ENCODE assay signal across 12 mouse cellular contexts in the genomic region with DNA sequence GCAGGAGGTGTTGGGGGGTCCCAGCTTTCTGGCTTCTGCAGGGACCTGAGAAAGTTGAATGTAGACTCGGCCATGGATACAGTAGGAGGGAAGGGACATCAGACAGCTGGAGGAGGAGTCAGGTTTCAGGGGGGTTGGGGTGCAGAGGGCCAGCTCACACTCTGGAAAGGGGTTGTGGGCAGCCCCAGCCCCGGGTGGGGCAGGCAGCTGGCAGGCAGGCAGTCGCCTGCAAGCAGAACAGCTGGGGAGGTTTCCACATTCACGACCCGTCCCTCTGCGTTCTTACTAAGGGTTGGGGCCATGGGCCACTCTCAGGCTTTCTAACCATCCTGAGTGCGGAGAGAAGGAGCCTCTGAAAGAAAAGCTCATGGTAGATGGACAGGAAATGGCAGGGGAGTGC. TPM values are rescaled to one million over a fixed set of nuclear protein-coding genes. Genes with fewer than 3 reads are reported as not detected.
DNase-seq lines count a peak whose midpoint lies in the region; ATAC-seq and TF ChIP-seq lines count a peak whose summit lies in the region.
"Had no signal": no experiment of that assay in that cellular context is flagged by ENCODE, and none has a peak within 500 bp of the region (broad histone marks: within the 10 kb centered on the region; RNA-seq: fewer than 3 reads in every experiment).

No protein-coding gene starts in this region.

- peak; percentile 93 for DNase-seq in heart, adult 11 months
- DNase-seq in heart, postnatal 14 days = no peak
- no peak for DNase-seq in left cerebral cortex, adult 2 months (ENCODE audit: extremely low spot score in 1 of 2, low spot score in 2 of 2)
- DNase-seq in left cerebral cortex, adult 8-10 months (ENCODE audit: low spot score in 2 of 2) = no peak
- no peak for DNase-seq in c-Kit-positive CD71-positive TER-119-positive erythroid progenitor cells, embryonic 14.5 days (ENCODE audit: low spot score)
- no peak for DNase-seq in adrenal gland, postnatal 10 days
- DNase-seq: cerebellum, postnatal 14 days; liver, embryonic 13.5 days; right cerebral cortex, adult 18-20 months had no signal

- no peaks in the 10 kb centered on the region for H3K27me3 ChIP-seq in embryonic facial prominence, embryonic 15.5 days
- no peaks in the 10 kb centered on the region for H3K27me3 ChIP-seq in myocyte (ENCODE audit: control insufficient read depth, insufficient read depth, insufficient read length)

- H3K4me1 ChIP-seq in embryonic facial prominence, embryonic 15.5 days = peaks cover 87% of the 10 kb centered on the region

- TF ChIP-seq POLR2A in myocyte (IDR thresholded peaks at IDR 0.05; ENCODE audit: insufficient read length, low read depth) = peak; percentile 48

- no peak for TF ChIP-seq CTCF in left cerebral cortex, adult 2 months (IDR thresholded peaks at IDR 0.05)

- no peaks in the 10 kb centered on the region for H3K9me3 ChIP-seq in embryonic facial prominence, embryonic 15.5 days (replicated peaks)
- H3K9me3 ChIP-seq: liver, embryonic 13.5 days had no signal

- H3K36me3 ChIP-seq in embryonic facial prominence, embryonic 15.5 days = peaks cover 10% of the 10 kb centered on the region; the same call in 1 of the 2 replicates
- no peaks in the 10 kb centered on the region for H3K36me3 ChIP-seq in myocyte (ENCODE audit: control insufficient read depth, insufficient read depth)

- no peak for ATAC-seq in embryonic facial prominence, embryonic 15.5 days (ENCODE audit: insufficient number of reproducible peaks, low FRiP score, low TSS enrichment, low read depth)
- ATAC-seq: forebrain, embryonic 16.5 days had no signal

- WGBS in embryonic facial prominence, embryonic 15.5 days = 29% methylated on average over 7 of the region's 7 CpGs

- H3ac ChIP-seq in myocyte (ENCODE audit: control insufficient read depth, insufficient read length) = no peak overlapping the region

- H3K9ac ChIP-seq in embryonic facial prominence, embryonic 15.5 days = no peak overlapping the region
- H3K9ac ChIP-seq: liver, embryonic 13.5 days had no signal

- intact Hi-C loops in heart, postnatal 14 days (cut with DNase I) = no loop called here
- intact Hi-C loops in left cerebral cortex, adult 2 months (cut with DNase I) = no loop called here

- H3K79me2 ChIP-seq in myocyte (ENCODE audit: control insufficient read depth, insufficient read depth) = peaks cover 5% of the 10 kb centered on the region

- no peak overlapping the region for H3K4me3 ChIP-seq in left cerebral cortex, adult 2 months
- no peak overlapping the region for H3K4me3 ChIP-seq in embryonic facial prominence, embryonic 15.5 days (replicated peaks)
- H3K4me3 ChIP-seq in myocyte = no peak overlapping the region
- H3K4me3 ChIP-seq: liver, embryonic 13.5 days had no signal

- peak overlapping the region; percentile 86; the same call in 1 of the 2 replicates for H3K27ac ChIP-seq in left cerebral cortex, adult 2 months
- peak overlapping the region; percentile 92 for H3K27ac ChIP-seq in embryonic facial prominence, embryonic 15.5 days (replicated peaks)
- H3K27ac ChIP-seq: liver, embryonic 13.5 days had no signal

- no peak overlapping the region for H3K4me2 ChIP-seq in embryonic facial prominence, embryonic 15.5 days (replicated peaks)
- peak overlapping the region; percentile 62 for H3K4me2 ChIP-seq in myocyte (ENCODE audit: low read depth)
- H3K4me2 ChIP-seq: liver, embryonic 13.5 days had no signal

TF ChIP-seq in myocyte, 11 proteins besides CTCF, POLR2A, EP300 and RAD21:
- TF ChIP-seq USF1 (IDR thresholded peaks at IDR 0.05; ENCODE audit: low read depth) (no peak), CEBPB (IDR thresholded peaks at IDR 0.05; ENCODE audit: insufficient read depth, poor library complexity, severe bottlenecking) (0 out of 2 replicates have a peak, but pooled peaks have one; percentile 33), POLR2AphosphoS2 (IDR thresholded peaks at IDR 0.05; ENCODE audit: insufficient read length, low read depth) (no peak), E2F4 (IDR thresholded peaks at IDR 0.05; ENCODE audit: insufficient read depth) (no peak), MYOD1 (IDR thresholded peaks at IDR 0.05; ENCODE audit: control insufficient read depth in 1 of 3, insufficient read length in 2 of 3, low read depth in 2 of 3) (peak in 2 of 3 experiments; percentile 94 to 99), MYOG (IDR thresholded peaks at IDR 0.05; ENCODE audit: control insufficient read depth in 1 of 3, insufficient read depth in 1 of 3, insufficient read length in 2 of 3, low read depth in 2 of 3) (peak; percentile 98 to 100 (median 98)), TCF12 (IDR thresholded peaks at IDR 0.05; ENCODE audit: insufficient read depth, poor library complexity, severe bottlenecking) (peak; percentile 98), TCF3 (IDR thresholded peaks at IDR 0.05; ENCODE audit: insufficient read length, low read depth) (peak; percentile 97), MAX (IDR thresholded peaks at IDR 0.05; ENCODE audit: low read depth) (no peak), REST (IDR thresholded peaks at IDR 0.05; ENCODE audit: insufficient read depth, insufficient read length) (no peak), SRF (IDR thresholded peaks at IDR 0.05; ENCODE audit: control insufficient read depth, insufficient read length, low read depth) (no peak)

RNA-seq across cellular contexts. Expression of gene Mtss1l, which starts 4.1 kb away (rescaled TPM):
- total RNA-seq in heart, postnatal 14 days (2021) = 10 to 100 TPM; 31.4 to 32.9 TPM
- total RNA-seq in left cerebral cortex, adult 2 months (2021) = 100 to 1,000 TPM; 207 to 234 TPM
- total RNA-seq in left cerebral cortex, adult 8-10 months (2022) = 100 to 1,000 TPM; 206 to 236 (median 215) TPM
- 13.8 and 15.8 TPM in 2 replicates for polyA plus RNA-seq in embryonic facial prominence, embryonic 15.5 days (2015; fragmentation: Nextera tagmentation; extraction: Ambion mirVana)
- polyA plus RNA-seq in myocyte (2012; fragmentation: generic; extraction: Trizol) = 108 TPM
- 10 to 100 TPM; 28.3 to 38.3 TPM for total RNA-seq in adrenal gland, postnatal 10 days (2021)

Comparison
In these comparisons a context has a peak if more than half of its experiments do, and no peak if none do; other contexts are left out.
1. RNA of gene Mtss1l, which starts 4.1 kb away (total RNA-seq): 207 to 234 TPM in left cerebral cortex, adult 2 months and 206 to 236 TPM in left cerebral cortex, adult 8-10 months; 28.3 to 38.3 TPM in adrenal gland, postnatal 10 days and 31.4 to 32.9 TPM in heart, postnatal 14 days; every median in the first group is over 4 times any median in the second.